Mouse (Mus musculus): ENCODE measurements at regions not wholly inside any gene's neighbourhood (a gene's known extent, or its start where the extent isn't known, plus 50 kb on each side); places are given as distances from the start of the nearest gene placed in this dataset.
A peak's percentile ranks its signal among the peaks of the same experiment; 100 is the strongest.

DNA sequence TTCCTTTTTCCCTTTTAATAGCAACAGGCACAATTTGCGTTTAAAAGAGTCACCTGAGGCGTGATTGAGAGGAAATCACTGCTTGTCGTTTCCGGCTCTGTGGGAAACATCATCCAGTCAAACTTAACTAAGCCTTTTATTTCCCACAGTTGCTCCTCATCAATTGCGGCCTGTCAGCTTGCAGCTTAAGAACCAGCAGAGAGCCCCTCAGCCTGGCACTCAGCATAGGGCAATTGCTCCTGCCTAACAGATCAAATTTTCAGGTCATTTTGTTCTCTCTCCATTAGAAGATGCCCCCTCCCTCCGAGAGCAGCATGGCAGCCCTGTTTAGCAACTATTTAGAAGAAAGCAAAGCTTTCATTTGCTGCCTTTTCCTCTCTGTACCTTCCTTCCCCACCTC lies 363.9 kb downstream of the Tmem135 start:
- DNase-seq (ENCODE audit: low read depth) = peak; percentile 76
- no peak for TF ChIP-seq CTCF (IDR thresholded peaks at IDR 0.05; ENCODE audit: borderline replicate concordance, extremely low read depth, insufficient read depth, insufficient read length)
- no peak for TF ChIP-seq POLR2A (IDR thresholded peaks at IDR 0.05; ENCODE audit: borderline replicate concordance, extremely low read depth, insufficient read depth, insufficient read length, poor library complexity, severe bottlenecking)

DNA sequence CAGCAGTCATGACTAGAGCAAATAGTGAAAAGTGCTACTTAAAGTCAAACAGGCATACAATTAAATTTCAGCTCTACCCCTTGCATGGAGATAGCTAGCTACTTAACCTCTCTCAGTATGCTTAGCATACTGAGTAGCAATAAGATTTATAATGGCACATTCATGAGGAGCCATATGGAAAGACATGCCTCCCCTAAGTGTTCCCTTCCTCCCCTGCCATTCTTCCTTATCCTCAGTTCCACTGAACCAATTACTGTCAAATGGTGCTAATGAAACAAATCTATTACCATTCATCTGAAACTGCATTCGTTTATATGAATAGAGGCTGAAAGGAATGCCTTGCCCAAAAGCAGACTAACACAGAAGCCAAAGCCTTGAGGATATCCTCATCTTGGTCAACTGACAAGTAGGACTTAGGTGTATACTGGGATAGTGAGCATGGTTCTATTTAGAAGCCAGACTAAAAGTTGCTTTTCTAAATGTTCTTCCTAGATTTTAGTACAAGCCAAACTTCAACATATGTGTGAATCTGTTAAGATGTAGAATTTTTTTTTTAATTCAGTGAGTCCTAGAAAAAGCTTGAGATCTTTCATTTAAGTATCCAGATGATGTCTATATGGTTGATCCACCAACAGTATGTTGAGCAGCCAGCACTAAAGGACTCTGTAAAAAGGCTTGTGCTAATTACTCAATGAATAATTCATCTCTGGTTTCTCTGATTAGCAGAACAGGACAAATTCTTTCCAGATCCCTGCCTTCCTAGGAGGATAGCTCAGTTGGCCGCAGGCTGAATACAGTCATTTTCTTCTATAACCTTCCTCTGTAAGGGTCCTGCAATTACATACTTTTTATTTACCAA lies 368.7 kb downstream of the Tmem135 start:
- no peak for TF ChIP-seq CTCF (IDR thresholded peaks at IDR 0.05; ENCODE audit: borderline replicate concordance, extremely low read depth, insufficient read depth, insufficient read length)
- no peak for TF ChIP-seq POLR2A (IDR thresholded peaks at IDR 0.05; ENCODE audit: borderline replicate concordance, extremely low read depth, insufficient read depth, insufficient read length, poor library complexity, severe bottlenecking)

DNA sequence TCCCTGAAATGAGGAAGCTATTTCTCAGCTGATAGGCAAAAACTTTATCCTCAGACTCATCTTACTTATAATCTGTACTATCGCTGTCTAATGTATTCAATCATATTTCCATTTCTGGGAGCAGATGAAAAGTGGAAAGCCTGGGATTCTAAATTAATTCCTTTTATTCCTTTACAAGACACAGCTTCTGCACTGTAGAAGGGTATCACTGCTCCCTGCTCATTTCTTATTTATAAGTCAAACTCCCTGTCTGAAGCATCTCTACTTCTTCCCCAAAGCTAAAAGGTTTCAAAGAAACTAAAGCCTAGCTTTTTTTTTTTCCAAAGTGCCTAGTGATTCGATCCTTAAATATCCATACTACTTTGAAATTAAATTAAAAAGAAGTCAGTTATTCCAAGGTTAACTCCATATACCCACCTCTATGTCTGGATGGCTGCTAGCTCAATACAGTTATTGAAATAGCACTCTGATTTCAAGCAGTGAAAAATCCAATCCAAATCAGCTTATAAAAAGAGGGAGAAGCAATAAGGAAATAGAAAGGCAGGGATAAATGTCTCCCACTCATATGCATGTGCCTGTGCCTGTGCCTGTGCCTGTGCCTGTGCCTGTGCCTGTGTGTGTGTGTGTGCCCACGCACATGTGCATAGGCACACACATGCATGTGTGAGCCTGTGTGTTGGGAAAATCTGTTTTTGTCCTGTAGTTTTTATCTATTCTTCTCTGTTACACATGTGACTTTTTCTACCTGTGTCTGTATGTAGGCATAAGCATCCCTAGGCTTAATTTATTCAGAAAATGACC lies 380.6 kb downstream of the Tmem135 start:
- DNase-seq (ENCODE audit: low read depth) = peak; percentile 33

More for the DNA sequence above, 368.7 kb downstream of the Tmem135 start:
- peak; percentile 86 for DNase-seq (ENCODE audit: low read depth)

DNA sequence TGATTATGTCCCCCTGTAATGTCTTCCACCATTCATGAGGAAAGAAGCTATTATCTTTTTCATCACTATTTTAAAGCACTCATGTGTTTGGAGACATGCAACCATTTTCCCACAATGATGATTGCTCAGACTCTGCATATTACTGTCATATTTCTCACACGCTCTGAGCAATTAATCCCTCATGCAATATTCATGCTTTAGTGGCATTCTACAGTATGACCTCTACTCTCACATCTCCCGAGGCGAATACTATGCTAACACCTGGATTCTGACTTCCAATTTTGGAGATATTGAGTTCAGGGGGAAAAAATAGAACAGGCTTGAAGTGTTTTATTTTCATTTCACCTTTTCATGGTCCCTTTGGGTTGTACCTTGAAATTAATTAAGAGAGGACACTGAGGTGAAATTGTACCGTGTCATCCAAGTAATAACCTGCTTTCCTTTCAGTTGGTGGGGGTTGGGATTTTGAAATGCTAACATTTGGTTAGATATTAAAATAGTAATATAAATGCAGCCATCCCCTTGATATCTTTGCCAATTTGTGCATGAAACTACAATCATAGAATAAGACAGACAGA lies 405.1 kb downstream of the Tmem135 start:
- no peak for TF ChIP-seq CTCF (IDR thresholded peaks at IDR 0.05; ENCODE audit: borderline replicate concordance, extremely low read depth, insufficient read depth, insufficient read length)
- TF ChIP-seq POLR2A (IDR thresholded peaks at IDR 0.05; ENCODE audit: borderline replicate concordance, extremely low read depth, insufficient read depth, insufficient read length, poor library complexity, severe bottlenecking) = no peak
- peak; percentile 53 for DNase-seq (ENCODE audit: low read depth)

More for the DNA sequence above, 380.6 kb downstream of the Tmem135 start:
- no peak for TF ChIP-seq CTCF (IDR thresholded peaks at IDR 0.05; ENCODE audit: borderline replicate concordance, extremely low read depth, insufficient read depth, insufficient read length)
- TF ChIP-seq POLR2A (IDR thresholded peaks at IDR 0.05; ENCODE audit: borderline replicate concordance, extremely low read depth, insufficient read depth, insufficient read length, poor library complexity, severe bottlenecking) = no peak

- TF ChIP-seq CTCF (IDR thresholded peaks at IDR 0.05; ENCODE audit: borderline replicate concordance, extremely low read depth, insufficient read depth, insufficient read length) (no peak), POLR2A (IDR thresholded peaks at IDR 0.05; ENCODE audit: borderline replicate concordance, extremely low read depth, insufficient read depth, insufficient read length, poor library complexity, severe bottlenecking) (no peak)
- DNase-seq (ENCODE audit: low read depth) = no peak
Observed at GRCm38 (mm10) chr7:88997815-88998477, 406.1 kb downstream of the Tmem135 start.

GRCm38 (mm10) chr7:88974436-88974835 lies 429.6 kb downstream of the Tmem135 start:
- TF ChIP-seq POLR2A (IDR thresholded peaks at IDR 0.05; ENCODE audit: borderline replicate concordance, extremely low read depth, insufficient read depth, insufficient read length, poor library complexity, severe bottlenecking) = no peak
- no peak for TF ChIP-seq CTCF (IDR thresholded peaks at IDR 0.05; ENCODE audit: borderline replicate concordance, extremely low read depth, insufficient read depth, insufficient read length)
- DNase-seq (ENCODE audit: low read depth) = no peak

- no peak for DNase-seq (ENCODE audit: low read depth)
- TF ChIP-seq CTCF (IDR thresholded peaks at IDR 0.05; ENCODE audit: borderline replicate concordance, extremely low read depth, insufficient read depth, insufficient read length) (no peak), POLR2A (IDR thresholded peaks at IDR 0.05; ENCODE audit: borderline replicate concordance, extremely low read depth, insufficient read depth, insufficient read length, poor library complexity, severe bottlenecking) (no peak)
Observed at GRCm38 (mm10) chr7:88960841-88961240, 443.2 kb downstream of the Tmem135 start.

- DNase-seq (ENCODE audit: low read depth) = no peak
- no peak for TF ChIP-seq CTCF (IDR thresholded peaks at IDR 0.05; ENCODE audit: borderline replicate concordance, extremely low read depth, insufficient read depth, insufficient read length)
- TF ChIP-seq POLR2A (IDR thresholded peaks at IDR 0.05; ENCODE audit: borderline replicate concordance, extremely low read depth, insufficient read depth, insufficient read length, poor library complexity, severe bottlenecking) = no peak
Observed at GRCm38 (mm10) chr7:88960190-88960589, 443.8 kb downstream of the Tmem135 start.

DNA sequence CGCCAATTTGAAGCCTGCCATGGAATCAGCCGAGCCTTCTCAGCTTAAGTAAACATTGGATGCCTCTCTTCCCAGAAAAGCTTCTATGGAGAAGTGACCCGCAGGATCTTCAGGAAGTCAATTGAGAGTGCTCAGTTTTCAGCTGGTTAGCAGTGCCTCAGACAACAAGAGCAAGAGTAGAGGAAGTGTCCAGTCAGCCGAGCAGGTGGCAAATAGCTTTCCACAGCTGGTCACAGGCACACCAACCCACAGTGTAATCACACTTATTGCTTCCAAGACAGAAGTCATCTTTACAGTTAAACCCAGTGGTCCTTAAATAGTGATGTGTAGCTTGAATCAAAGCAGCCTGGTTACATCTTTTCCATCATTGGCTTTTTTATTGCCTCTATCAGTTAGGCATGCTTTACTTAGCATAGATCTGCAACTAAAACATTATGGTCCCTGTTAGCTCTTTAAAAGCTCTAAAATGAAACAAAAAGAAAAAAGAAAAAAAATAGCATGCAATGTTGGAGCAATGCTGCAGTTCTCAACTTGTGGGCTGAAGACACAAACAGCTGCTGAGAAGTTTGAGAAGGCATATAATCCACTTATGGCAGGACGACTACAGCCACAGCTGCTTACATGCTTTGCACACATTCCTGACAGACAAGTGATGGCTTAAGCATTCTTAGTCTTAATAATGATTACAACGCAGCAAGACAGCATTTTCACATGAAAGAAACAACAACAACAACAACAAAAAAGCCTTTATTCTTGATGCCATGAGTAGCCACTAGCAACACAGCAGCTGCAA lies 444.5 kb downstream of the Tmem135 start:
- DNase-seq (ENCODE audit: low read depth) = no peak
- no peak for TF ChIP-seq CTCF (IDR thresholded peaks at IDR 0.05; ENCODE audit: borderline replicate concordance, extremely low read depth, insufficient read depth, insufficient read length)
- no peak for TF ChIP-seq POLR2A (IDR thresholded peaks at IDR 0.05; ENCODE audit: borderline replicate concordance, extremely low read depth, insufficient read depth, insufficient read length, poor library complexity, severe bottlenecking)

DNA sequence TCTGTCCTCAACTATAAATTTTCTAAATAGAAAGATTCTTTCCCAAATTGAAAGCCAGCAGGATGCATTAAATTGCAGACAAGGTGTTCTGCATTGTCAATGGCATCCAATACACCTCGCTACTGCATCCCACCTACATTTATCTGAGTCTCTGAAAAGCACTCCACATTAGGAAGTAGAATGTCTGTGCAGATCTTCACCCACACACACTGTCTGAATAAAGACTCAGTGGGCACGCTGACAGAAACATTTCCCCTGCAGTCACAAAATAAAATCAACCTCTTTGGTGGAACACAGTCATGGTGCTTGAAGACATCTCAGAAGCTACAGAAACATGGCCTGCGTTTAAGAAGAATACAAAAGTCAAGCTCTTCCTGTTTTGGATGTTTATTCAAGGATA lies 449.0 kb downstream of the Tmem135 start:
- DNase-seq (ENCODE audit: low read depth) = no peak
- TF ChIP-seq CTCF (IDR thresholded peaks at IDR 0.05; ENCODE audit: borderline replicate concordance, extremely low read depth, insufficient read depth, insufficient read length) = no peak
- TF ChIP-seq POLR2A (IDR thresholded peaks at IDR 0.05; ENCODE audit: borderline replicate concordance, extremely low read depth, insufficient read depth, insufficient read length, poor library complexity, severe bottlenecking) = no peak
